Mouse (Mus musculus) hindlimb bud, embryonic 11.5 days (tissue): ENCODE data around the gene Defb39.

Experiments used
- DNase-seq: peaks from one replicate; pipeline ENCODE4 v3.0.0-alpha.2; 2012; ENCODE audit warnings: low read depth, low spot score; ENCODE audit errors: extremely low spot score

The Defb39 gene

DNA sequence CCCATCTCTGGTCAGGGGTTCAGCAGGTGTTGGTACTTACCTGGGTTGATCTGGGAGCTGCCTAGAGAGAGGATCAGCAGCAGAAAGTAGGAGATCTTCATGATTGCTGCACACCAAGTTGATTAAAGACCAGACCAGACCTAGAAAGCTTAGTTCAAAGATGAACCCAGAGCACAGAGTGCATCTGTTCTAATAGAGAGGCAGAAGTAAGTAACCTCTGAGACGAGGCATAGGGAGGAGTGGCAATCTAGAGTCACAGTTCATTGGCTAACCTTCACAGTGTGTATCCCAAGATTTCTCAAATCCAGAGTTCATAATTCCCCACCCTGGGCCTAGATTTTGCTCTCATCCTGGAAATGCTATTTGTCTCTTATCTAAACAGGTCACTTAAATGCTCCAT lies at the start of gene Defb39:
Gene Defb39, minus strand, starts transcription at position 101 of the 400 bp plus-strand sequence.
- no peak for DNase-seq

DNA sequence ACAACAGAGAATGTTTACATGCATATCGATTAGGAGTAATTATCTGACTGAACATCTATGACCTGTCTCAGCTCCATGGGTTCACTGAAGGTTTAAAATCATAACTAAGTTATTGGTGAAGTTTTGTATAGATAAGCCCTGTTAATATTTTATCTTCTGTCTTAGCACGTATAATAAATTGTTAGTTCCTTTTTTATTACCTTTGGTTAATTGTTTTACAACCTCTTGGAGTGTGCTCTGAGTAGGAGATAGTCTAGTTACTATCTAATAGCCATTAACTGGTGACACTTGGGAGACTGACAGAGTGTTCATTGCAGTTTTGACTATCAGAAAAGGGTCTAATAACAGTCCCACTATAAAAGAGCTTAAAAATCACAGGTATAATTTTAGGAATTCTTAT lies 1.4 kb upstream of the Defb39 start:
- DNase-seq, result no peak

DNA sequence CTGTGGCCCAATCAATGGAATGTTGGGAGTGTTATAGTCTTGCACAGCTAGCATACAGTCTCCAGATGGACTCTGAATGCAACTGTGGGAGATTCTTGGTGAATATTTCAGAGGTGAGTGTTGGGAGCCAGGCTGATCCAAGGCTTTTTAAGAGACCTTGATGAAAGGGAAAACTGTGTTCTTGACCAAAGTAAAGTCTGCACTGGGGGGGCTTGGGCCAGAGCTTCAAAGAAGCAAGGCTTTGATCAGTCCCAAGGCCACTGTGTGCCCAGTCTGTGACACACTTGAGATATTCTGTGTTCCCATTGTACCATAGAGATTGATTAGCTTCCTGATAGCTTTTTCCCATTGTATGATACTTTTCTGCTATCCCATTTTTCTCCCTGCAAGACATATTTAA lies 1.7 kb downstream of the Defb39 start:
- no peak for DNase-seq

DNA sequence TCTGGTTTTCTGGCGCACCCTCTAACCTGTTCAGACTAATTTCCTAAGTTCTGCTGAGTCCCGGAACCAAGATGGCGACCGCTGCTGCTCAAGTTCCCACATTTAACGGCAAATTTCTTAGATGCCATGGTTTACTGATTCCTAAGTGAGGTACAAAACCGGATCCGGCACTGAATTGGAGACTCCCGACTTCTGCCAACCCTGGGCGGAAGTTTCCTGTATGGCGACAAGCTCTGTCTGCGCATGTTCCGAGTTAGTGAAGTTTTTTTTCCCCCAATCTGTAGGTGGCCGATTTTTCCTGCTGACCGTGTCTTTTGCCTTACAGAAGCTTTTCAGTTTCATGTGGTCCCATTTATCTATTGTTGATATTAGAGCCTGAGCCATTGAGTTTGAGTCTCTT lies 19.4 kb downstream of the Defb39 start:
- DNase-seq, result no peak

DNA sequence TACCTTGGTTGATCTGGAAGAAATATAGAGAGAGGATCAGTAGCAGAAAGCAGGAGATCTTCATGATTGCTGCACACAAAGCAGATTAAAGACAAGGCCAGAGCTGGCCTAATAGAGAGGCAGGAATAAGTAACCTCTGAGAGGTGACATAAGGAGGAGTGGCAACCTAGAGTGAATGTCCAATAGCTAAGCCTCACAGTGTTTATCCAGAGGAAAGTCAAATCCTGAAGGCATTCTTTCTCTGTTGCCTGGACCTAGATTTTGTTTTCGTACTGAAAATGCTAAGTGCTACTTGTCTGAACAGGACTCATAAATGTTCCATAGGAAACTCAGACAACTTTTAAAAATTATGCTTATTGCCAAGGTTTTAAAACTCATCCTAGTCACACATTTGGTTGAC lies 38.1 kb downstream of the Defb39 start, which contains the start of gene Defb38:
Gene Defb38, minus strand, starts transcription at position 101 of the 400 bp plus-strand sequence.
- no peak for DNase-seq
